Mouse (Mus musculus): ENCODE results near the gene Stat6. TPM values are rescaled to one million over a fixed set of nuclear protein-coding genes. Genes with fewer than 3 reads are reported as not detected.

Stat6 gene
- polyA plus RNA-seq, 1 experiment from 2014 or later, result 5.4 TPM

DNA sequence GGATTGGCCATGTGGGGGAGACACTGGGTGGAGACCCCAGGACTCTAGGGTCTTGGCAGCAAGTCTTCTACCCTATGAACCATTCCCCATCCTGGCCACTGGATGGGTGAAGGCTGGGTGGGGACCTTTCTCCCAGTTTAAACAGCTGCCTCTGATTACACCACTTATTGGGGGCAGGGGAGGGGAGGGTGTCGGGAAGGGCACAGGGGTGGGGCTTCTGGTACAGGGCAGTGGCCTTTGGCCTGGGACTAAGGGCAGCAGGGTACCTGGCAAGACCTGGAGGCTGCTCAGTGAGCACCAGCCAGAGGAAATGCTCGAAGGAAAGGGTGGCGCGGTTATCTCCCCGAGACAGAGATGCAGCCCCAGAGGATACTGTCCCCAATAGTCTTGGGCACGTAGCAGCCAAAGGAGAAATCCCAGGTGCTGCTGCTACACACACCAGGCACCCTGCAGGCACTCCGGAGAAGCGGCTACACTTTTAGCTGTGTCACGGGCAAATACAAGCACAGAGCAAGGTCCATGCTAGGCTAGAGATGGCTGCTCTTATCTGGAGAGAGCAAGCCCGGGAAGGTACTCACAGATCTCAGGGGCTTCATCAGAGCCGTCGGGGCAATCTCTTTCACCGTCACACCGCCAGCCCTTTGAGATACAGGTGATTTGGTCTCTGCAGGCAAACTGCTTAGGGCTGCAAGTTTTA lies 30.6 kb upstream of the Stat6 start:
- no peak for ATAC-seq
- no peak overlapping the region for H3K4me3 ChIP-seq (ENCODE audit: low read depth, low read length)
- H3K36me3 ChIP-seq (ENCODE audit: control insufficient read depth, insufficient read depth, low read length), result peaks cover 39% of the 10 kb centered on the region
- peaks cover 27% of the 10 kb centered on the region for H3K4me1 ChIP-seq (ENCODE audit: control insufficient read depth, insufficient read depth, low read length)
- WGBS, result 93% methylated on average over 14 of the region's 14 CpGs
- H3K27me3 ChIP-seq (ENCODE audit: control insufficient read depth, insufficient read depth, low read depth, low read length), result no peaks in the 10 kb centered on the region
- H3K27ac ChIP-seq (ENCODE audit: low read length), result no peak overlapping the region
- H3K9ac ChIP-seq (ENCODE audit: low read depth, low read length), result no peak overlapping the region
- no peaks in the 10 kb centered on the region for H3K9me3 ChIP-seq (replicated peaks; ENCODE audit: control insufficient read depth, low read length, poor library complexity, severe bottlenecking)
- H3K4me2 ChIP-seq (ENCODE audit: low read length), result no peak overlapping the region

DNA sequence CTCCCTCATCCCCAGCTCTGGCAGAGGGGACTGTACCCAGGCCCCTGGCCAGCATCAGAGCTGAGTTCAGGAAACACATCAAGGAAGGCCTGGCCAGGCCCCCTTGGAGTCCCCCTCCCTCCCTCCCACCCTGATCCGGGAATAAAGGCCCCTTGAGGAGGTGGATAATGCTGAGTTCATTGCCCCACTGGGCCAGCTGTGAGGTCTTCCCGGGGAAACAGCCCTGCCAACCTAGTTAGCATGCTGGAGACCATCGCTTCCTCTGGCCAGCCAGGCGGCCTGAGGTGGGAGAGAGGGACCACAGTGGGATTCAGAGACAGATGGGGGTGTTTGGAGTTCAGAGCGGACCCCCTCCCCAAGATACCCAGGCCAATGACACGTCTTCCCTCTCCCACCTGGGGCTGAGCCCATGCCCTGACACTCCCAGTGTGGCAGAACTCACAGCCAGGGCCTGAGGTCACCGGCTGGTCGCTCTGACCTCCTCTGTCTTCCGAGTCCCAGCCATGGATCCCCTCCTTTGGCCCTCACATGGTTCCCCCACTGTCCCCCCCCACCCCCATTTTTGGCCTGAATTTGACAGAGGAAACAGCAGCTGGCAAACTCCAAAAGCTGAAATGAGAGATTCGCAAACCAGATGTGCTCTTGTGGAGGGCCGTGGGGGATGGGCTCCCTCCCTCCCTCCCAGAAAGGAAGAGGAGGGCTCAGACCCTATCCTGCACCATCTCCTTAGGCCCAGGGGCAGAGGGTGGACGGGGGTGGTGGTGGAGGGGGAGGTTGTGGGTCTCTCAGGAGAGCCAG lies 28.4 kb upstream of the Stat6 start:
- Histone ChIP-seq H3K27me3 (ENCODE audit: control insufficient read depth, insufficient read depth, low read depth, low read length) (no peaks in the 10 kb centered on the region), H3K36me3 (ENCODE audit: control insufficient read depth, insufficient read depth, low read length) (peaks cover 24% of the 10 kb centered on the region), H3K4me1 (ENCODE audit: control insufficient read depth, insufficient read depth, low read length) (peaks cover 49% of the 10 kb centered on the region), H3K4me3 (ENCODE audit: low read depth, low read length) (no peak overlapping the region), H3K4me2 (ENCODE audit: low read length) (no peak overlapping the region), H3K9ac (ENCODE audit: low read depth, low read length) (0 out of 2 replicates have a peak overlapping the region, but pooled peaks have one; percentile 11), H3K9me3 (replicated peaks; ENCODE audit: control insufficient read depth, low read length, poor library complexity, severe bottlenecking) (no peaks in the 10 kb centered on the region), H3K27ac (ENCODE audit: low read length) (peak overlapping the region; percentile 35; the same call in 1 of the 2 replicates)
- ATAC-seq, result peak; percentile 60
- 22% methylated on average over 12 of the region's 12 CpGs for WGBS

DNA sequence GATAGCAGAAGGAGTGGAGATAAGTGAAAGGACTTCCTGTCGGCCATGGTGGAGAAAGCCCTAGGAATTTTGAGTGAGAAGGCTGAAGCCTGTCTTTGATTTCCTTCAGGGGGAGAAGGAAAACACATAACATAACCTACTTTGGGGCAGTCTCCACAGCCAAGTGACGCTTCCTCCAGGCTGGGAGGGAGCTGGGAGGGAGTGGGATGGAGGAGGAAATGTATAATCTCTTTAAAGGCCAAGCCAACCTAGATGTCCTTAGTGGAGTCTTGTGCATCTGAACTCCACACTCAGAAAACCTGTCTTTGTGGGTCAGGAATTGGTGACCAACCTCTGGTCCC lies 27.8 kb upstream of the Stat6 start:
- no peaks in the 10 kb centered on the region for H3K9me3 ChIP-seq (replicated peaks; ENCODE audit: control insufficient read depth, low read length, poor library complexity, severe bottlenecking)
- WGBS, result 43% methylated on average over 2 of the region's 2 CpGs
- H3K9ac ChIP-seq (ENCODE audit: low read depth, low read length), result no peak overlapping the region
- peaks cover 50% of the 10 kb centered on the region for H3K4me1 ChIP-seq (ENCODE audit: control insufficient read depth, insufficient read depth, low read length)
- H3K27me3 ChIP-seq (ENCODE audit: control insufficient read depth, insufficient read depth, low read depth, low read length), result no peaks in the 10 kb centered on the region
- ATAC-seq, result no peak
- H3K36me3 ChIP-seq (ENCODE audit: control insufficient read depth, insufficient read depth, low read length), result peaks cover 18% of the 10 kb centered on the region
- no peak overlapping the region for H3K4me3 ChIP-seq (ENCODE audit: low read depth, low read length)
- peak overlapping the region; percentile 31; the same call in 1 of the 2 replicates for H3K27ac ChIP-seq (ENCODE audit: low read length)
- no peak overlapping the region for H3K4me2 ChIP-seq (ENCODE audit: low read length)

DNA sequence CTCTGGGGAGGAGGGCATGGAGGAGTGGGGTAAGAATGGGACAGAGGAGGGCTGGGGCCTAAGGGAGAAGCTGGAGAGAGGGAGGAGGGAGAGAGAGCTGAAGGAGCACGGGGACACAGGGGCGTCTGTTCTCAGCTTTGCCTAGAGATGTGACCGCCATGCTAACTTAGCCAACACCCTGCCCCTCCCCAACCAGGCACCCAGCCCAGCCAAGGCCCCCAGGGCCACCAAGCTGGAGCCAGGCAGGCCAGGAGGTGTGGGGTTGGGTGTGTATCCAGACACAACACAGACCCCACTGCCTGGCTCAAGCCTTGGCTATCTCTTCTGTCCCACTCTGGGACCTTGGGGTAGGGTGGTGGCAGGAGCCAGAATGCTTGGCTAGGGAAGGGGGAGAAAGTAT lies 27.2 kb upstream of the Stat6 start:
- Histone ChIP-seq H3K9ac (ENCODE audit: low read depth, low read length) (no peak overlapping the region), H3K27ac (ENCODE audit: low read length) (no peak overlapping the region; the same call in 1 of the 2 replicates), H3K36me3 (ENCODE audit: control insufficient read depth, insufficient read depth, low read length) (peaks cover 15% of the 10 kb centered on the region), H3K27me3 (ENCODE audit: control insufficient read depth, insufficient read depth, low read depth, low read length) (no peaks in the 10 kb centered on the region), H3K4me3 (ENCODE audit: low read depth, low read length) (no peak overlapping the region), H3K4me1 (ENCODE audit: control insufficient read depth, insufficient read depth, low read length) (peaks cover 50% of the 10 kb centered on the region), H3K4me2 (ENCODE audit: low read length) (no peak overlapping the region), H3K9me3 (replicated peaks; ENCODE audit: control insufficient read depth, low read length, poor library complexity, severe bottlenecking) (no peaks in the 10 kb centered on the region)
- 58% methylated on average over 3 of the region's 3 CpGs for WGBS
- ATAC-seq, result no peak

DNA sequence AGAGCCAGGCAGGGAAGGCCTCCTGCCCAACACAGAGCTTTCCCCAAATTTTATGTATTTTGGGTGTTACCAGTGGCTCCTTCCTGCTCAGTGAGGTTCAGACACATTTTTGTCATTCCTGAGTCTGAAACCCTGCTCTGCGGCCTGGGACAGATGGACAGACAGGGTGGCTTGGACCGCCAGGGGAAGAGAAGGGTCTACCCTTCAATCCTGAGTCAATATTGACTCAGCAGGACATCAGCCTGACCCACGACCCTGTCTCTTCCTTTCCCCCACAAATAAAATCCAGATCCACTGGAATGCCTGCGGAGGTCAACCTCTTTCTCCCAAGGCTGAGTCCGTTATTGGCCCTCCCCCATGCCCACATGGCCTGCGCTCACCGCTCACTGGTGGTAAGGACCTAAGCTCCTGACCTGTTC lies 26.5 kb upstream of the Stat6 start:
- Histone ChIP-seq H3K9me3 (replicated peaks; ENCODE audit: control insufficient read depth, low read length, poor library complexity, severe bottlenecking) (no peaks in the 10 kb centered on the region), H3K4me2 (ENCODE audit: low read length) (no peak overlapping the region), H3K27me3 (ENCODE audit: control insufficient read depth, insufficient read depth, low read depth, low read length) (no peaks in the 10 kb centered on the region), H3K4me1 (ENCODE audit: control insufficient read depth, insufficient read depth, low read length) (peaks cover 50% of the 10 kb centered on the region), H3K27ac (ENCODE audit: low read length) (no peak overlapping the region; the same call in 1 of the 2 replicates), H3K9ac (ENCODE audit: low read depth, low read length) (0 out of 2 replicates have a peak overlapping the region, but pooled peaks have one; percentile 3), H3K36me3 (ENCODE audit: control insufficient read depth, insufficient read depth, low read length) (peaks cover 14% of the 10 kb centered on the region), H3K4me3 (ENCODE audit: low read depth, low read length) (no peak overlapping the region)
- ATAC-seq, result no peak
- WGBS, result 53% methylated on average over 7 of the region's 7 CpGs

DNA sequence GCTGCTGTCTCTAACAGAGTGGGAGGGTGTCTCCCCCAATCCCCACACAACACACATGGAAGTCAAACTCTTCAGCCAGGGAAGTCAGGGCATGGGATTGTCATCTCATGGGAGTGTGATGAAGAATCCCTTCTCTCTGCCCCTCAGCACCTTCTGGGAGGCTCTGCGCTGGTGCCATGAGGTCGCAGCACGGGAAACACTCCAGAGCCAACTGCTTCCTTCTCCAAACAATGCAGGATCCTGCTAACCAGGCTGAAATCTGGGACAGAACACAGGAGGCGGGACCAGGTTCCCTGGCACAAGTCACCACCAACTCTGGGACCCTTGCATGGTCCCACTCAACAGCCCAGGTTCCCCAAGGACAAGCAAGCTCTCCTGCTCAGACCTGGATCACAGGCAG lies 25.5 kb upstream of the Stat6 start:
- 80% methylated on average over 4 of the region's 4 CpGs for WGBS
- H3K4me3 ChIP-seq (ENCODE audit: low read depth, low read length), result no peak overlapping the region
- H3K36me3 ChIP-seq (ENCODE audit: control insufficient read depth, insufficient read depth, low read length), result peaks cover 4% of the 10 kb centered on the region
- H3K4me1 ChIP-seq (ENCODE audit: control insufficient read depth, insufficient read depth, low read length), result peaks cover 52% of the 10 kb centered on the region
- H3K9me3 ChIP-seq (replicated peaks; ENCODE audit: control insufficient read depth, low read length, poor library complexity, severe bottlenecking), result no peaks in the 10 kb centered on the region
- no peaks in the 10 kb centered on the region for H3K27me3 ChIP-seq (ENCODE audit: control insufficient read depth, insufficient read depth, low read depth, low read length)
- H3K27ac ChIP-seq (ENCODE audit: low read length), result no peak overlapping the region
- H3K4me2 ChIP-seq (ENCODE audit: low read length), result peak overlapping the region; percentile 96
- no peak overlapping the region; the same call in 1 of the 2 replicates for H3K9ac ChIP-seq (ENCODE audit: low read depth, low read length)
- ATAC-seq, result no peak

DNA sequence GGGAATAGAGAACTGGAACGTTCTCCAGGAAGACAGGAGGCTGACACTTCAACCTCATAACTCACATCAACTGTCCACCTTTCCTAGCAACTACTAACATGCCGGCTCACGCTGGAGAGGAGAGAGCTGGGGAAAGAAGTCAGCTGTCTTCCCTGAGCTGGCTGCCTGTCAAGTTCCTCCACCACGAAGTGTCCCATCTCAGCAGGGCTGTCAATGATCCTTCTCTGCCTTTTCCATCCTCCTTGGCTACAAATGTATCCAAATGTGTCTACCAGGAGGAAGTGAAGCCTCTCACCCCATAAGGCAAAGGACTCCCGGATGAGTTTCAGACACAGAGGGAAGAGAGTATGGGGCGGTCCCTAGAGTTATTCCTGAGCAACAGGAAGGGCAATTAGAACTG lies 24.6 kb upstream of the Stat6 start:
- peaks cover 52% of the 10 kb centered on the region for H3K4me1 ChIP-seq (ENCODE audit: control insufficient read depth, insufficient read depth, low read length)
- no peaks in the 10 kb centered on the region for H3K9me3 ChIP-seq (replicated peaks; ENCODE audit: control insufficient read depth, low read length, poor library complexity, severe bottlenecking)
- no peak overlapping the region for H3K27ac ChIP-seq (ENCODE audit: low read length)
- no peaks in the 10 kb centered on the region; the same call in 1 of the 2 replicates for H3K36me3 ChIP-seq (ENCODE audit: control insufficient read depth, insufficient read depth, low read length)
- H3K27me3 ChIP-seq (ENCODE audit: control insufficient read depth, insufficient read depth, low read depth, low read length), result no peaks in the 10 kb centered on the region
- H3K4me2 ChIP-seq (ENCODE audit: low read length), result peak overlapping the region; percentile 96
- H3K9ac ChIP-seq (ENCODE audit: low read depth, low read length), result peak overlapping the region; percentile 89; the same call in 1 of the 2 replicates
- peak overlapping the region; percentile 68; the same call in 1 of the 2 replicates for H3K4me3 ChIP-seq (ENCODE audit: low read depth, low read length)
- ATAC-seq, result no peak
- WGBS, result 53% methylated on average over 6 of the region's 6 CpGs

DNA sequence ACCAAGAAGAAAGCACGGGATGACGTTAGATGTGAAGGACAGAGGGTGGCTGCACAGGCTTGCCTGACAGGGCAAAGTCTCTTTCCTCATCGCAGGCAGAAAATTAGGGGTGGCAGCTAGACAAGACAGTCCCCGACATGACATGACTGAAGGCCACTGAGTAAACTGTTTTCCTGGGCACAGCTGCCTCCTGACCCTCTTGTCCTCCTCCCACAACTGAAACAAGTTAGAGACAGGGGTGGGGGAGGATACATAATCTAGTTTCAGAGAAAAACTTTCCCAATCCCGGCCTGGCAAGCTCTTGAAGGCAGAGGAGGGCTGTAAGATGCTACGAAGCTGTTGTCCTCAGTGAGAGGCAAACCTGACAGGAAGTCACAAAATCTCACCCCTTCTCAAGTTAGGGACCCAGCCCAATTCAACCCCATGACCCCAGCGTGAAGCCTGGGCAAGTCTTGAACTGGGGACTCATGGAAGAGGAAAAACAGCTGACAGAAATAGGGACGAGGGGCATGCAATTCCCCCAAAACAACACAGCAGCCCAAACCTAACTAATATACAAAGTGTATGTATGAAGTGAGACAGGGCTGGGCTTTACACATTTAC lies 23.6 kb upstream of the Stat6 start:
- WGBS, result 14% methylated on average over 8 of the region's 8 CpGs

More for the DNA sequence above, 23.6 kb upstream of the Stat6 start:
- H3K4me3 ChIP-seq (ENCODE audit: low read depth, low read length), result peak overlapping the region; percentile 68
- H3K9me3 ChIP-seq (replicated peaks; ENCODE audit: control insufficient read depth, low read length, poor library complexity, severe bottlenecking), result no peaks in the 10 kb centered on the region
- H3K9ac ChIP-seq (ENCODE audit: low read depth, low read length), result peak overlapping the region; percentile 89
- H3K4me1 ChIP-seq (ENCODE audit: control insufficient read depth, insufficient read depth, low read length), result peaks cover 52% of the 10 kb centered on the region
- ATAC-seq, result no peak
- peak overlapping the region; percentile 96 for H3K4me2 ChIP-seq (ENCODE audit: low read length)
- H3K27ac ChIP-seq (ENCODE audit: low read length), result no peak overlapping the region; the same call in 1 of the 2 replicates
- H3K36me3 ChIP-seq (ENCODE audit: control insufficient read depth, insufficient read depth, low read length), result no peaks in the 10 kb centered on the region; the same call in 1 of the 2 replicates
- H3K27me3 ChIP-seq (ENCODE audit: control insufficient read depth, insufficient read depth, low read depth, low read length), result no peaks in the 10 kb centered on the region
